Mouse (Mus musculus) naive thymus-derived CD4-positive, alpha-beta T cell, adult 5 months (primary cell): ENCODE data around the gene Klhl3. TPM values are rescaled to one million over a fixed set of nuclear protein-coding genes. Genes with fewer than 3 reads are reported as not detected.

Source experiments
- polyA plus RNA-seq: library from polyadenylated mRNA; unstranded; fragments of 100-300 nt; shearing (Covaris generic); gene quantifications from one replicate; pipeline ENCODE4 v1.2.1, GENCODE M21; 2017

Gene Klhl3
- 2.8 TPM for polyA plus RNA-seq

GRCm38 (mm10) chr13:58113061-58113900 lies at the start of gene Klhl3:
Klhl3 (minus strand) TSS chr13:58113592.

GRCm38 (mm10) chr13:58157447-58158098 lies 44.2 kb upstream of the Klhl3 start, which contains the start of gene Idnk:
Idnk (plus strand) TSS chr13:58157649.

GRCm38 (mm10) chr13:58128396-58128767 lies 15.0 kb upstream of the Klhl3 start, which contains the start of gene Hnrnpa0:
Hnrnpa0 (minus strand) TSS chr13:58128556.

Other genes starting within 250 kb of the Klhl3 start
- gene Spock1, start 205.3 kb downstream of the Klhl3 start, polyA plus RNA-seq, result not detected
- gene Hnrnpa0, start 15.0 kb upstream of the Klhl3 start, polyA plus RNA-seq, result 74.7 TPM
- 138 TPM for gene Idnk, start 44.1 kb upstream of the Klhl3 start, polyA plus RNA-seq
- gene Ubqln1, start 102.1 kb upstream of the Klhl3 start, polyA plus RNA-seq, result 187 TPM
- gene Gkap1, start 162.1 kb upstream of the Klhl3 start, polyA plus RNA-seq, result 1.1 TPM
- gene Kif27, start 245.5 kb upstream of the Klhl3 start, polyA plus RNA-seq, result not detected